8 mouse cellular contexts compared by ENCODE assay signal in the genomic region with DNA sequence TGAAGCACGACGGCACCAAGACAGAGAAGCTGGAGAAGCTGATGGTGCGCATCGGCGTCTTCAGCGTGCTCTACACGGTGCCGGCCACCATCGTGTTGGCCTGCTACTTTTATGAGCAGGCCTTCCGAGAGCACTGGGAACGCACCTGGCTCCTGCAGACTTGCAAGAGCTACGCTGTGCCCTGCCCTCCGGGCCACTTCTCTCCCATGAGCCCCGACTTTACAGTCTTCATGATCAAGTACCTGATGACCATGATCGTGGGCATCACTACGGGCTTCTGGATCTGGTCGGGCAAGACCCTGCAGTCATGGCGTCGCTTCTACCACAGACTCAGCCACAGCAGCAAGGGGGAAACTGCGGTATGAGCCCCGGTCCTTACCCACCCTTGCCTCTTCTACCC. TPM values are rescaled to one million over a fixed set of nuclear protein-coding genes. Genes with fewer than 3 reads are reported as not detected.
DNase-seq lines count a peak whose midpoint lies in the region; ATAC-seq lines count a peak whose summit lies in the region.

No protein-coding gene starts in this region.

- no peak overlapping the region for H3K27ac ChIP-seq in heart, embryonic 12.5 days (ENCODE audit: poor library complexity, severe bottlenecking)
- H3K27ac ChIP-seq in hindbrain, embryonic 12.5 days: peak overlapping the region; percentile 84
- H3K27ac ChIP-seq in midbrain, embryonic 13.5 days: peak overlapping the region; percentile 67

- 11% methylated on average over 21 of the region's 21 CpGs for WGBS in heart, embryonic 12.5 days
- 3% methylated on average over 21 of the region's 21 CpGs for WGBS in hindbrain, embryonic 12.5 days
- 6% methylated on average over 21 of the region's 21 CpGs for WGBS in midbrain, embryonic 13.5 days

- ATAC-seq in heart, embryonic 12.5 days (ENCODE audit: insufficient number of reproducible peaks, low FRiP score): no peak
- no peak for ATAC-seq in hindbrain, embryonic 12.5 days (ENCODE audit: low FRiP score)
- ATAC-seq in midbrain, embryonic 13.5 days: 0 out of 2 replicates have a peak, but pooled peaks have one; percentile 1

- H3K9me3 ChIP-seq in heart, embryonic 12.5 days (replicated peaks): no peaks in the 10 kb centered on the region
- H3K9me3 ChIP-seq in hindbrain, embryonic 12.5 days (replicated peaks): no peaks in the 10 kb centered on the region
- no peaks in the 10 kb centered on the region for H3K9me3 ChIP-seq in midbrain, embryonic 13.5 days

- peaks cover 44% of the 10 kb centered on the region for H3K4me1 ChIP-seq in heart, embryonic 12.5 days (replicated peaks)
- H3K4me1 ChIP-seq in hindbrain, embryonic 12.5 days: peaks cover 49% of the 10 kb centered on the region
- H3K4me1 ChIP-seq in midbrain, embryonic 13.5 days (replicated peaks): peaks cover 67% of the 10 kb centered on the region

- peak overlapping the region; percentile 61 for H3K4me3 ChIP-seq in heart, embryonic 12.5 days
- H3K4me3 ChIP-seq in hindbrain, embryonic 12.5 days: peak overlapping the region; percentile 79
- peak overlapping the region; percentile 62 for H3K4me3 ChIP-seq in midbrain, embryonic 13.5 days (replicated peaks)

- peak overlapping the region; percentile 90 for H3K4me2 ChIP-seq in heart, embryonic 12.5 days
- H3K4me2 ChIP-seq in hindbrain, embryonic 12.5 days (replicated peaks): peak overlapping the region; percentile 98
- peak overlapping the region; percentile 99 for H3K4me2 ChIP-seq in midbrain, embryonic 13.5 days (replicated peaks)

- H3K9ac ChIP-seq in heart, embryonic 12.5 days: peak overlapping the region; percentile 57
- peak overlapping the region; percentile 87 for H3K9ac ChIP-seq in hindbrain, embryonic 12.5 days
- H3K9ac ChIP-seq in midbrain, embryonic 13.5 days (replicated peaks): peak overlapping the region; percentile 76

- no peaks in the 10 kb centered on the region for H3K36me3 ChIP-seq in heart, embryonic 12.5 days
- H3K36me3 ChIP-seq in hindbrain, embryonic 12.5 days: no peaks in the 10 kb centered on the region
- no peaks in the 10 kb centered on the region for H3K36me3 ChIP-seq in midbrain, embryonic 13.5 days

- peaks cover 23% of the 10 kb centered on the region for H3K27me3 ChIP-seq in heart, embryonic 12.5 days (replicated peaks)
- no peaks in the 10 kb centered on the region; the same call in 1 of the 2 replicates for H3K27me3 ChIP-seq in hindbrain, embryonic 12.5 days
- H3K27me3 ChIP-seq in midbrain, embryonic 13.5 days: peaks cover 35% of the 10 kb centered on the region

- DNase-seq in heart, postnatal 10 days: no peak
- peak; percentile 50 for DNase-seq in Muller cell, postnatal 12 days (ENCODE audit: inconsistent ontology term)
- DNase-seq in cerebellum, adult 8-10 months: no peak
- no peak for DNase-seq in left cerebral cortex, postnatal 10 days (ENCODE audit: extremely low spot score in 1 of 2, low spot score in 2 of 2)
- DNase-seq in right cerebral cortex, postnatal 25 days: no peak

- intact Hi-C loops in heart, postnatal 10 days (cut with DNase I): loop anchor here (5.0 kb wide), 2 partner anchors 138 to 167 kb away; no protein-coding TSS in a partner anchor
- intact Hi-C loops in left cerebral cortex, postnatal 10 days (cut with DNase I): loop anchor here (5.0 kb wide), 1 partner anchor 172 kb away; no protein-coding TSS in a partner anchor

RNA-seq across cellular contexts. Expression of gene Fzd7, which starts 2.1 kb away (rescaled TPM):
- polyA plus RNA-seq in heart, embryonic 12.5 days (2016; fragmentation: Nextera tagmentation; extraction: Ambion mirVana): 5.5 and 6.2 TPM in 2 replicates
- total RNA-seq in heart, postnatal 10 days (2021): 1 to 10 TPM; 6.4 to 6.7 TPM
- polyA plus RNA-seq in hindbrain, embryonic 12.5 days (2016; fragmentation: Nextera tagmentation; extraction: Ambion mirVana): 19.0 and 19.4 TPM in 2 replicates
- 2.7 and 4.0 TPM in 2 replicates for polyA plus RNA-seq in midbrain, embryonic 13.5 days (2015; fragmentation: Nextera tagmentation; extraction: Ambion mirVana)
- 1 to 10 TPM; 5.4 to 6.1 TPM for total RNA-seq in left cerebral cortex, postnatal 10 days (2021)

RNA-seq across cellular contexts. Expression of gene Gm973, which starts 31.8 kb away (rescaled TPM):
- polyA plus RNA-seq in heart, embryonic 12.5 days (2016; fragmentation: Nextera tagmentation; extraction: Ambion mirVana): 0.15 TPM in 1 of 2 replicates, not detected in the other
- total RNA-seq in heart, postnatal 10 days (2021): under 1 TPM; 0.35 to 0.45 TPM
- polyA plus RNA-seq in hindbrain, embryonic 12.5 days (2016; fragmentation: Nextera tagmentation; extraction: Ambion mirVana): 6.0 and 9.4 TPM in 2 replicates
- polyA plus RNA-seq in midbrain, embryonic 13.5 days (2015; fragmentation: Nextera tagmentation; extraction: Ambion mirVana): 7.2 and 8.8 TPM in 2 replicates
- total RNA-seq in left cerebral cortex, postnatal 10 days (2021): 1 to 10 TPM; 4.6 to 4.8 TPM
